Mouse (Mus musculus): Measurements from ENCODE around the gene Arhgap25. TPM values are rescaled to one million over a fixed set of nuclear protein-coding genes. Genes with fewer than 3 reads are reported as not detected.

Gene Arhgap25
- polyA plus RNA-seq, 1 experiment: 1.4 TPM

- no peak for DNase-seq (ENCODE audit: low read depth)
- no peak for TF ChIP-seq CTCF (IDR thresholded peaks at IDR 0.05; ENCODE audit: borderline replicate concordance, extremely low read depth, insufficient read depth, insufficient read length)
- no peak for TF ChIP-seq POLR2A (IDR thresholded peaks at IDR 0.05; ENCODE audit: borderline replicate concordance, extremely low read depth, insufficient read depth, insufficient read length, poor library complexity, severe bottlenecking)
Measured at GRCm38 (mm10) chr6:87428487-87429044, 104.5 kb downstream of the Arhgap25 start, which contains the start of gene Bmp10. Gene Bmp10, plus strand, starts transcription at chr6:87428994.

- DNase-seq (ENCODE audit: low read depth): peak; percentile 2
- no peak for TF ChIP-seq POLR2A (IDR thresholded peaks at IDR 0.05; ENCODE audit: borderline replicate concordance, extremely low read depth, insufficient read depth, insufficient read length, poor library complexity, severe bottlenecking)
- TF ChIP-seq CTCF (IDR thresholded peaks at IDR 0.05; ENCODE audit: borderline replicate concordance, extremely low read depth, insufficient read depth, insufficient read length): no peak
Measured at GRCm38 (mm10) chr6:87427616-87428015, 105.4 kb downstream of the Arhgap25 start.

GRCm38 (mm10) chr6:87426954-87427353, 106.1 kb downstream of the Arhgap25 start:
- TF ChIP-seq CTCF (IDR thresholded peaks at IDR 0.05; ENCODE audit: borderline replicate concordance, extremely low read depth, insufficient read depth, insufficient read length): no peak
- no peak for TF ChIP-seq POLR2A (IDR thresholded peaks at IDR 0.05; ENCODE audit: borderline replicate concordance, extremely low read depth, insufficient read depth, insufficient read length, poor library complexity, severe bottlenecking)
- DNase-seq (ENCODE audit: low read depth): no peak

- peak; percentile 62 for DNase-seq (ENCODE audit: low read depth)
- no peak for TF ChIP-seq CTCF (IDR thresholded peaks at IDR 0.05; ENCODE audit: borderline replicate concordance, extremely low read depth, insufficient read depth, insufficient read length)
- TF ChIP-seq POLR2A (IDR thresholded peaks at IDR 0.05; ENCODE audit: borderline replicate concordance, extremely low read depth, insufficient read depth, insufficient read length, poor library complexity, severe bottlenecking): no peak
Measured at GRCm38 (mm10) chr6:87424037-87424816, 108.8 kb downstream of the Arhgap25 start.

GRCm38 (mm10) chr6:87422304-87422703, 110.8 kb downstream of the Arhgap25 start:
- TF ChIP-seq CTCF (IDR thresholded peaks at IDR 0.05; ENCODE audit: borderline replicate concordance, extremely low read depth, insufficient read depth, insufficient read length) (no peak), POLR2A (IDR thresholded peaks at IDR 0.05; ENCODE audit: borderline replicate concordance, extremely low read depth, insufficient read depth, insufficient read length, poor library complexity, severe bottlenecking) (no peak)
- DNase-seq (ENCODE audit: low read depth): no peak

GRCm38 (mm10) chr6:87412011-87412410, 121.0 kb downstream of the Arhgap25 start:
- DNase-seq (ENCODE audit: low read depth): peak; percentile 32
- TF ChIP-seq POLR2A (IDR thresholded peaks at IDR 0.05; ENCODE audit: borderline replicate concordance, extremely low read depth, insufficient read depth, insufficient read length, poor library complexity, severe bottlenecking) (no peak), CTCF (IDR thresholded peaks at IDR 0.05; ENCODE audit: borderline replicate concordance, extremely low read depth, insufficient read depth, insufficient read length) (no peak)

Other genes starting within 250 kb of the Arhgap25 start
- 6.0 and 10.0 TPM in 2 replicates for gene Antxr1, start 197.4 kb downstream of the Arhgap25 start, polyA plus RNA-seq (2012; rRNA removed)
- 0.05 and 0.12 TPM in 2 replicates for gene Gkn1, start 182.3 kb downstream of the Arhgap25 start, polyA plus RNA-seq (2012; rRNA removed)
- 0.09 TPM in 1 of 2 replicates, not detected in the other for gene Gkn2, start 159.9 kb downstream of the Arhgap25 start, polyA plus RNA-seq (2012; rRNA removed)
- gene Gkn3, start 144.3 kb downstream of the Arhgap25 start, polyA plus RNA-seq (2012; rRNA removed): 0.16 and 0.40 TPM in 2 replicates
- not detected in 2 replicates for gene Bmp10, start 104.3 kb downstream of the Arhgap25 start, polyA plus RNA-seq (2012; rRNA removed)
- 2.4 TPM in 2 replicates for gene Prokr1, start 57.5 kb upstream of the Arhgap25 start, polyA plus RNA-seq (2012; rRNA removed)
- gene Aplf, start 138.9 kb upstream of the Arhgap25 start, polyA plus RNA-seq (2012; rRNA removed): 6.4 and 7.2 TPM in 2 replicates
- 2.0 and 4.6 TPM in 2 replicates for gene Efcc1, start 197.6 kb upstream of the Arhgap25 start, polyA plus RNA-seq (2012; rRNA removed)
- 0.50 and 1.3 TPM in 2 replicates for gene Gp9, start 244.8 kb upstream of the Arhgap25 start, polyA plus RNA-seq (2012; rRNA removed)

Measured in brain, embryonic 14.5 days (tissue).